In the genomic region with DNA sequence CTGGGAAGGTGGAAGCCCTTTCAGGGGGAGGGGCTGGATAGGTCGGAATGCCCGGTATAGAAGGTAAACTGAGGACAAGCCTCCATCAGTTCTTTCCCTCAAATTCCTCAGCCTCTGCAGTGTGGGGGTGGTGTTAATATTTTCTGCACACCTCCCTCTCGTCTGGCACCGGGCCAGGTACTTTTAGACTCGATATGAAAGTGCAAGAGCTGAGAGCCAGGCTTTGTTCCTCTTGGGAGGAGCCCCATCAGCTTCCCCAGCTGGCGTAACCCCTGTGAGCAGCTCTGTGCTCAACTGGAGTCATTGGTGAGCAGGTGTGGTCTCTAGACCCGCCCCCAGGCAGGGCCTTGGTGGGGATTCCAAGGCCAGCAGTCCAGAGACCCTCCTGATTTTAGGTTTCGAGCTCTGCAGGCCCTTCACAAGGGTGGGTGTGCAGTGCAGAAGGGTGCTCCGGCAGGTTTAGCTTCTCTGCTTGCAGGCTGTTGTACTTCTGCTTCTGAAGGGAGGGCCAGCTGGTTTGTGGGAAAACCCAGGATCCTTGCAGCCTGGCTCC, we compare ENCODE assay signal across 8 mouse cellular contexts. TPM values are rescaled to one million over a fixed set of nuclear protein-coding genes. Genes with fewer than 3 reads are reported as not detected.
A peak's percentile ranks its signal among the peaks of the same experiment; 100 is the strongest.
DNase-seq lines count a peak whose midpoint lies in the region; ATAC-seq lines count a peak whose summit lies in the region.

No protein-coding gene starts in this region.

- no peaks in the 10 kb centered on the region for H3K27me3 ChIP-seq in kidney, embryonic 15.5 days
- peaks cover 53% of the 10 kb centered on the region for H3K27me3 ChIP-seq in embryonic facial prominence, embryonic 10.5 days (replicated peaks; ENCODE audit: low read depth, poor library complexity, severe bottlenecking)

- H3K4me1 ChIP-seq in kidney, embryonic 15.5 days: peaks cover 18% of the 10 kb centered on the region
- peaks cover 38% of the 10 kb centered on the region for H3K4me1 ChIP-seq in embryonic facial prominence, embryonic 10.5 days

- H3K4me2 ChIP-seq in kidney, embryonic 15.5 days: peak overlapping the region; percentile 52

- 0 out of 2 replicates have a peak, but pooled peaks have one; percentile 20 for ATAC-seq in kidney, embryonic 15.5 days (replicated peaks; ENCODE audit: low FRiP score)

- no peaks in the 10 kb centered on the region for H3K9me3 ChIP-seq in kidney, embryonic 15.5 days (replicated peaks)
- no peaks in the 10 kb centered on the region for H3K9me3 ChIP-seq in embryonic facial prominence, embryonic 10.5 days

- H3K4me3 ChIP-seq in kidney, embryonic 15.5 days (replicated peaks): peak overlapping the region; percentile 14; the same call in 1 of the 2 replicates
- H3K4me3 ChIP-seq in embryonic facial prominence, embryonic 10.5 days: peak overlapping the region; percentile 1; the same call in 1 of the 2 replicates

- H3K9ac ChIP-seq in kidney, embryonic 15.5 days: no peak overlapping the region

- DNase-seq in kidney, adult 11 months: no peak
- DNase-seq in embryonic facial prominence, embryonic 10.5 days (ENCODE audit: low spot score): no peak
- peak; percentile 27 to 32 for DNase-seq in heart, postnatal 14 days
- DNase-seq in layer of hippocampus, postnatal 25 days (ENCODE audit: extremely low spot score in 1 of 2, low spot score in 1 of 2): peak; percentile 50 to 68
- DNase-seq in lung, postnatal 25 days (ENCODE audit: low spot score): peak; percentile 64
- peak; percentile 49 for DNase-seq in spleen, adult 12 weeks (ENCODE audit: low spot score)
- DNase-seq in Muller cell, postnatal 12 days (ENCODE audit: inconsistent ontology term): no peak

- WGBS in kidney, embryonic 15.5 days: 26% methylated on average over 9 of the region's 9 CpGs
- 24% methylated on average over 9 of the region's 9 CpGs for WGBS in embryonic facial prominence, embryonic 10.5 days

- intact Hi-C loops in heart, postnatal 14 days (cut with DNase I): no loop called here

- no peak overlapping the region for H3K27ac ChIP-seq in kidney, embryonic 15.5 days
- H3K27ac ChIP-seq in embryonic facial prominence, embryonic 10.5 days (replicated peaks): no peak overlapping the region

- H3K36me3 ChIP-seq in kidney, embryonic 15.5 days: peaks cover 5% of the 10 kb centered on the region
- H3K36me3 ChIP-seq in embryonic facial prominence, embryonic 10.5 days (replicated peaks): peaks cover 6% of the 10 kb centered on the region; the same call in 1 of the 2 replicates

RNA-seq across cellular contexts. Expression of gene Scn2b, which starts 4.7 kb away (rescaled TPM):
- 4.6 and 5.4 TPM in 2 replicates for polyA plus RNA-seq in kidney, embryonic 15.5 days (2015; fragmentation: Nextera tagmentation; extraction: Ambion mirVana)
- 6.7 and 7.3 TPM in 2 replicates for polyA plus RNA-seq in embryonic facial prominence, embryonic 10.5 days (2016; fragmentation: Nextera tagmentation; extraction: Ambion mirVana)
- total RNA-seq in heart, postnatal 14 days (2021): 1 to 10 TPM; 1.2 to 1.4 TPM
- total RNA-seq in layer of hippocampus, postnatal 25 days (2021): 100 to 1,000 TPM; 243 to 261 TPM

RNA-seq across cellular contexts. Expression of gene Scn4b, which starts 15.9 kb away (rescaled TPM):
- polyA plus RNA-seq in kidney, embryonic 15.5 days (2015; fragmentation: Nextera tagmentation; extraction: Ambion mirVana): 0.51 and 0.62 TPM in 2 replicates
- 0.48 and 0.79 TPM in 2 replicates for polyA plus RNA-seq in embryonic facial prominence, embryonic 10.5 days (2016; fragmentation: Nextera tagmentation; extraction: Ambion mirVana)
- total RNA-seq in heart, postnatal 14 days (2021): 1 to 10 TPM; 1.3 to 1.7 TPM
- total RNA-seq in layer of hippocampus, postnatal 25 days (2021): 10 to 100 TPM; 11.0 to 12.3 TPM

RNA-seq across cellular contexts. Expression of gene Jaml, which starts 43.3 kb away (rescaled TPM):
- 0.19 and 0.42 TPM in 2 replicates for polyA plus RNA-seq in kidney, embryonic 15.5 days (2015; fragmentation: Nextera tagmentation; extraction: Ambion mirVana)
- polyA plus RNA-seq in embryonic facial prominence, embryonic 10.5 days (2016; fragmentation: Nextera tagmentation; extraction: Ambion mirVana): 0.96 and 1.4 TPM in 2 replicates
- total RNA-seq in heart, postnatal 14 days (2021): under 1 TPM; 0.19 to 0.59 TPM
- under 1 TPM in 1 of 2 experiments, not detected in 1; 0.32 TPM for total RNA-seq in layer of hippocampus, postnatal 25 days (2021)

RNA-seq across cellular contexts. Expression of gene BC049352, which starts 59.5 kb away (rescaled TPM):
- polyA plus RNA-seq in kidney, embryonic 15.5 days (2015; fragmentation: Nextera tagmentation; extraction: Ambion mirVana): not detected in 2 replicates
- polyA plus RNA-seq in embryonic facial prominence, embryonic 10.5 days (2016; fragmentation: Nextera tagmentation; extraction: Ambion mirVana): not detected in 2 replicates
- total RNA-seq in heart, postnatal 14 days (2021): not detected
- under 1 TPM; 0.47 to 0.56 TPM for total RNA-seq in layer of hippocampus, postnatal 25 days (2021)

Comparison
In these comparisons a context has a peak if more than half of its experiments do, and no peak if none do; other contexts are left out.
1. DNase-seq: peak in heart, postnatal 14 days (2 of 2), layer of hippocampus, postnatal 25 days (2 of 2), lung, postnatal 25 days (single experiment) and spleen, adult 12 weeks (single experiment); none in kidney, adult 11 months (single experiment), embryonic facial prominence, embryonic 10.5 days (single experiment) and Muller cell, postnatal 12 days (single experiment).
2. RNA of gene Scn2b, which starts 4.7 kb away (total RNA-seq): 243 to 261 TPM in layer of hippocampus, postnatal 25 days; 1.2 to 1.4 TPM in heart, postnatal 14 days; every median in the first group is over 100 times any median in the second.
3. RNA of gene Scn4b, which starts 15.9 kb away (total RNA-seq): 11.0 to 12.3 TPM in layer of hippocampus, postnatal 25 days; 1.3 to 1.7 TPM in heart, postnatal 14 days; every median in the first group is over 4 times any median in the second.